In the genomic region with DNA sequence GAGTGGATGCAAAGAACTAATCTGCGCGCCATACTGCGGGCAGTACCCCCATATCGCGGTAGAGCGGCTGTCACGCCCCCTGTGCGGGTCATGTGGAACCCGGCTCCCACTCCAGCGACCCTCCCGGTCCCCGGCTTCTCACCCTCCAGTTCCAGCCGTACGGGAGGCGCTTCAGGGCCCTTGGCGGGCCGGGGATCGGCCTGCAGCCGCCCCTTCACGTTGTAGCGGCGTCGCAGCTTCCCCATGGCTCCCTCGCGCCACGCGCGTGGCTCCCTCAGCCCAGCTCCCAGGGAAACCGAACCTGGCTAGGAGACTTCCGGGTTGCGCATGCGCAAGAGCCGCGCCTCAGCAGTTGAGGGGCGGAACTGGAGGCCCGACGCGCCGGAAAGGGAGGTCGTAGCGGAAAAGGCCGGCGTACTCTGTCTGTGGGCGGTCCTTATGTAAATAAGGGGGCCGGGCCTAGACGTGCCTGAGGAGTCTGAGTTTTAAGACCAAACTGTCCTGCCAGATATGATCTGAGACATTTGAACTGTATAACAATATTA, we compare ENCODE assay signal across 8 mouse cellular contexts. TPM values are rescaled to one million over a fixed set of nuclear protein-coding genes. Genes with fewer than 3 reads are reported as not detected.
DNase-seq lines count a peak whose midpoint lies in the region; ATAC-seq and TF ChIP-seq lines count a peak whose summit lies in the region.

TSS of gene Dhx37 (minus strand) at position 329 of the 545 bp plus-strand sequence.

- no peak for TF ChIP-seq EP300 in heart, adult 2 months (IDR thresholded peaks at IDR 0.05; ENCODE audit: insufficient read depth, low read depth, low read length)

- H3K4me2 ChIP-seq in embryonic facial prominence, embryonic 14.5 days (ENCODE audit: low read depth, low read length) = peak within 1 kb of the TSS; percentile 92
- H3K4me2 ChIP-seq in limb, embryonic 13.5 days (replicated peaks) = peak within 1 kb of the TSS; percentile 91
- H3K4me2 ChIP-seq in midbrain, embryonic 16.5 days (ENCODE audit: low read length) = peak within 1 kb of the TSS; percentile 92

- peak; percentile 99 for ATAC-seq in embryonic facial prominence, embryonic 14.5 days (ENCODE audit: low read depth)
- peak; percentile 98 for ATAC-seq in limb, embryonic 13.5 days (ENCODE audit: low FRiP score, low read depth)
- peak; percentile 96 for ATAC-seq in midbrain, embryonic 16.5 days

- no peak for TF ChIP-seq CTCF in heart, adult 2 months (IDR thresholded peaks at IDR 0.05)

- WGBS in embryonic facial prominence, embryonic 14.5 days = 0% methylated on average over 32 of the region's 46 CpGs
- WGBS in heart, adult 2 months = under 1% methylated on average over 46 of the region's 46 CpGs
- under 1% methylated on average over 46 of the region's 46 CpGs for WGBS in limb, embryonic 13.5 days
- WGBS in midbrain, embryonic 16.5 days = under 1% methylated on average over 46 of the region's 46 CpGs

- intact Hi-C loops in heart, adult 2 months (cut with DNase I) = loop anchor here (5.0 kb wide), 1 partner anchor 43 kb away; the partner anchor contains the start of gene Aacs

- DNase-seq in 3T3-L1 (ENCODE audit: low read depth, low spot score) = peak; percentile 98
- peak; percentile 80 to 85 for DNase-seq in adrenal gland, postnatal 4 days (ENCODE audit: low spot score in 2 of 2)
- peak; percentile 98 for DNase-seq in embryonic facial prominence, embryonic 14.5 days (ENCODE audit: low spot score)
- peak; percentile 91 to 94 for DNase-seq in heart, adult 2 months
- DNase-seq in kidney, adult 8-10 months = peak; percentile 93 to 94
- peak; percentile 86 to 95 for DNase-seq in spleen, postnatal 10 days (ENCODE audit: low spot score in 2 of 2)

- peak; percentile 70 for TF ChIP-seq POLR2A in heart, adult 2 months (IDR thresholded peaks at IDR 0.05; ENCODE audit: insufficient read depth, low read depth, low read length)

- H3K9me3 ChIP-seq in embryonic facial prominence, embryonic 14.5 days (ENCODE audit: control insufficient read depth, low read length) = no peaks in the 10 kb centered on the region
- no peaks in the 10 kb centered on the region for H3K9me3 ChIP-seq in limb, embryonic 13.5 days
- H3K9me3 ChIP-seq in midbrain, embryonic 16.5 days (replicated peaks; ENCODE audit: control insufficient read depth, low read length, poor library complexity, severe bottlenecking) = no peaks in the 10 kb centered on the region

- H3K27ac ChIP-seq in embryonic facial prominence, embryonic 14.5 days (replicated peaks; ENCODE audit: low read depth, low read length) = peak within 1 kb of the TSS; percentile 39; the same call in 1 of the 2 replicates
- peak within 1 kb of the TSS; percentile 81 for H3K27ac ChIP-seq in heart, adult 2 months
- no peak within 1 kb of the TSS for H3K27ac ChIP-seq in limb, embryonic 13.5 days
- peak within 1 kb of the TSS; percentile 70 for H3K27ac ChIP-seq in midbrain, embryonic 16.5 days (ENCODE audit: low read length)

- peak within 1 kb of the TSS; percentile 88 for H3K9ac ChIP-seq in embryonic facial prominence, embryonic 14.5 days (ENCODE audit: low read depth, low read length)
- peak within 1 kb of the TSS; percentile 81 for H3K9ac ChIP-seq in heart, adult 2 months (ENCODE audit: low read depth, low read length)
- peak within 1 kb of the TSS; percentile 91 for H3K9ac ChIP-seq in limb, embryonic 13.5 days
- peak within 1 kb of the TSS; percentile 85 for H3K9ac ChIP-seq in midbrain, embryonic 16.5 days (ENCODE audit: low read depth, low read length)

- H3K79me2 ChIP-seq in heart, adult 2 months (replicated peaks; ENCODE audit: control insufficient read depth, insufficient read depth, low read length) = no peaks in the 10 kb centered on the region

- peaks cover 7% of the 10 kb centered on the region for H3K4me1 ChIP-seq in embryonic facial prominence, embryonic 14.5 days (ENCODE audit: control insufficient read depth, insufficient read depth, low read length)
- peaks cover 4% of the 10 kb centered on the region for H3K4me1 ChIP-seq in heart, adult 2 months (ENCODE audit: control insufficient read depth, insufficient read depth, low read length)
- H3K4me1 ChIP-seq in limb, embryonic 13.5 days = peaks cover 12% of the 10 kb centered on the region
- peaks cover 11% of the 10 kb centered on the region for H3K4me1 ChIP-seq in midbrain, embryonic 16.5 days (ENCODE audit: control insufficient read depth, insufficient read depth, low read length)

- no peaks in the 10 kb centered on the region for H3K27me3 ChIP-seq in embryonic facial prominence, embryonic 14.5 days (replicated peaks; ENCODE audit: control insufficient read depth, insufficient read depth, low read length)
- H3K27me3 ChIP-seq in heart, adult 2 months (ENCODE audit: control insufficient read depth, insufficient read depth, low read length) = no peaks in the 10 kb centered on the region
- no peaks in the 10 kb centered on the region for H3K27me3 ChIP-seq in limb, embryonic 13.5 days
- H3K27me3 ChIP-seq in midbrain, embryonic 16.5 days (ENCODE audit: control insufficient read depth, insufficient read depth, low read depth, low read length) = no peaks in the 10 kb centered on the region

- peaks cover 30% of the 10 kb centered on the region for H3K36me3 ChIP-seq in embryonic facial prominence, embryonic 14.5 days (ENCODE audit: control insufficient read depth, insufficient read depth, low read length)
- H3K36me3 ChIP-seq in heart, adult 2 months (ENCODE audit: control insufficient read depth, insufficient read depth, low read length) = no peaks in the 10 kb centered on the region
- H3K36me3 ChIP-seq in limb, embryonic 13.5 days = peaks cover 32% of the 10 kb centered on the region
- peaks cover 17% of the 10 kb centered on the region for H3K36me3 ChIP-seq in midbrain, embryonic 16.5 days (ENCODE audit: control insufficient read depth, insufficient read depth, low read length)

- H3K4me3 ChIP-seq in embryonic facial prominence, embryonic 14.5 days (ENCODE audit: low read depth, low read length) = peak within 1 kb of the TSS; percentile 79
- H3K4me3 ChIP-seq in heart, adult 2 months = peak within 1 kb of the TSS; percentile 67
- peak within 1 kb of the TSS; percentile 87 for H3K4me3 ChIP-seq in limb, embryonic 13.5 days
- H3K4me3 ChIP-seq in midbrain, embryonic 16.5 days (ENCODE audit: low read depth, low read length) = peak within 1 kb of the TSS; percentile 73

RNA-seq across cellular contexts. Expression of gene Dhx37, which starts in this region (rescaled TPM):
- total RNA-seq in adrenal gland, postnatal 4 days (2021) = 10 to 100 TPM; 14.0 to 16.0 TPM
- polyA plus RNA-seq in embryonic facial prominence, embryonic 14.5 days (2014; fragmentation: Nextera tagmentation; extraction: Ambion mirVana) = 4.8 and 5.4 TPM in 2 replicates
- total RNA-seq in heart, adult 2 months (2021) = 10 to 100 TPM; 11.1 to 12.4 TPM
- 14.8 and 15.7 TPM in 2 replicates for polyA plus RNA-seq in heart, adult 2 months (2012; rRNA removed)
- 12.1 and 12.9 TPM in 2 replicates for polyA plus RNA-seq in limb, embryonic 13.5 days (2015; fragmentation: Nextera tagmentation; extraction: Ambion mirVana)
- 12.4 and 12.8 TPM in 2 replicates for polyA plus RNA-seq in midbrain, embryonic 16.5 days (2015; fragmentation: Nextera tagmentation; extraction: Ambion mirVana)
